Mouse (Mus musculus): ENCODE data around the gene Coro1a.
A peak's percentile ranks its signal among the peaks of the same experiment; 100 is the strongest.
"Not testable (repeated sequence)": the region's sequence is repeated elsewhere in the genome, so short reads cannot be mapped to it uniquely, and the experiment has no call there.

Gene Coro1a

DNA sequence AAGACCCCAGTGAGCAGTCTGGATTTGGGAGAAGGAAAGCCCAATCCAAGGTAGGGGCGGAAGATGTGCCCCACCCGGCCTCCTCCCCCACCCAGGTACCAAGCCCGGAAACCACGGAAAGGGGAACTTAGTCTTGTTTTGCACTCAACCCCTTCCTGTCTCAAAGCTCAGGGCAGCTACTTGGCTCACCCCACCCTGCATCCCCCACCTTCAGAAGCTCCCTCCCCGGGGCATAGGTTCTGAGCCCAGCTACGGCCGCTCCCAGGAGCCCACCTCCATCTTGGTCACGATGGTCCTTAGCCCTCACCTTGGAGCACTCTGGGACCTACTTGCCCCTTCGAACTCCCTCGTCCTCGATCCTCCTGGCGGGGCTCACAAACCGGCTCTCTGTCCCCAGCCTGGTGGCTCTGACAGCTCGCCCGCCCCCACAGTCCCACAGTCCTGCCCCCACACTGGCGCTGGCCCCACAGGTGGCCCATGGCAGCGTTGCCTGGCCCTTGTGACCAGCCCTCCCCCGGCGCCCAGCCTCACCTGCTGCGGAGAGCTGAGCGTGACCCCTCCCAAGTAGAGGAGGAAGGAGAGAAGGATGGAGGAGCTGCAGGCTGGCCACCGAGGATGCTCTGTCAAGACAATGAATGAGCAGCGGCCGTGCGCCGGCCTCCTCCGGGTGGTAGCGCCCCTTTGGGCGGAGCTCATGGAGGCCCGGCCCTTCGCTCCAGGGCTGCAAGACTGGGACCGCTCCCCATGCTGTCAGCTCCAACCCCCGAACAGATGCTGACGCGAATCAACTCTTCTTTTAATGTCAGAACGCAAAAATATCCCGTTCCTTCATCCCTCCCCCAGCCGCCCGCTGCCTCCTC is 3.2 kb downstream of the Coro1a start:
- DNase-seq = peak; percentile 58 to 70

GRCm38 (mm10) chr7:126703757-126704077 is 3.9 kb downstream of the Coro1a start:
- no peak for DNase-seq

GRCm38 (mm10) chr7:126702861-126703756 is 4.5 kb downstream of the Coro1a start:
- DNase-seq = no peak

GRCm38 (mm10) chr7:126702358-126702757 is 5.2 kb downstream of the Coro1a start:
- no peak for DNase-seq

GRCm38 (mm10) chr7:126701559-126702357 is 5.8 kb downstream of the Coro1a start:
- no peak for DNase-seq

- DNase-seq = peak; percentile 90 to 97
Observed at GRCm38 (mm10) chr7:126701070-126701469, 6.5 kb downstream of the Coro1a start.

- no peak for DNase-seq
Observed at GRCm38 (mm10) chr7:126700063-126701015, 7.2 kb downstream of the Coro1a start.

DNA sequence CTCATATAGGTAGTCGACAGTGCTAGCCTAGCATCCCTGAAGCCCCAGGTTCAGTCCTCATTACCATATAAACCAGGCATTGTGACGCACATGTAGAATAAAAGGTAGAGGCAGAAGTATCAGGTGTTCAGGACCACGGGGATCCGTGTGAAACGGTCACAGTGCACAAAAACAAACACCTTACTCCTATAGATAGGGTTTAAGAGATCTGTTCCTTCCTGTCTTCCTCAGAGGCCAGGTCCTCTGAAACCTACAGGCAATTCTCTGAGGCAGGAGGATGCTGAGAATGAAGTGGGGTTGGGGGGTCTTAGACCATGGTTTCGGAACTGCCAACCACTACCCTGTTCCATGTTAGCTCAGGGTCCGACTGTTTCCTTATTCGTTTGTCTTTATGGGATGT is 9.7 kb downstream of the Coro1a start:
- no peak for DNase-seq

DNA sequence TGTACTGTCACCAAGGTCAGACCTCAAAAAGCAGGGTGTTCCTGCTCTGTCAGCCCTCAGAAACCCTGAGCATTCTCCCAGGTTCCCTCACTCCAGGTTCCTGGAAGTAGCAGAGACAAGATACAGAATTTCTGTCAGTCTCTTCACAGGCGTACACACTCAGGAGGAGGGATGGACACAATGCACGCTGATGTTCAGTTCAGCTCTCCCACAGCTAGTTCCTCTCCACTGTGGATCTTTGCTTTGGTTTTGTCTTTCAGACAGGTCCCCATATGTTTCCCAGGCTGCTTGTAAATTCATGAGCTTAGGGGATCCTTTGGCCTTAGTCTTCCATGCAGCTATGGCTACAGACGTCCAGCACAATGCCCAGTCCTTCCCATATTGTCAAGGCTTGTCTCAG is 10.7 kb downstream of the Coro1a start:
- DNase-seq = no peak

DNA sequence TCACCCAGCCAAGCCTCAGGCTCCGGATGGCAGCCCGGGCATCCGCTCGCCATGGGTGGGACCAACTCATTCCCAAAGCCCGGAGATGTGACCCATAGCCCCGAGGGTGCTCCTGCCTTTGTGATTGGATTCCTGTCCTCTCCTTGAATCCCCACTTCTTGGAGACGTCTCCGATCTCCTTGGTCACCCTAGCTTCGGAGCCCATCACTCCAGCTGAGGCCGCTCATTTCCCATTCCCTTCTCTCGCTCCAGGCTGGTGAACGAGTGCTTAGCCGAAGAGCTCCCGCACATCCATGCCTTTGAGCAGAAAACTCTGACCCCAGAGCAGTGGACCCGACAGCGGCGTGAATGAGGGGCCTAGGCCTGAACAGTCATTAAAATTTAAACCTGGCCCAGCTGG is 11.3 kb downstream of the Coro1a start:
- DNase-seq = peak in 1 of 2 experiments; percentile 49

DNA sequence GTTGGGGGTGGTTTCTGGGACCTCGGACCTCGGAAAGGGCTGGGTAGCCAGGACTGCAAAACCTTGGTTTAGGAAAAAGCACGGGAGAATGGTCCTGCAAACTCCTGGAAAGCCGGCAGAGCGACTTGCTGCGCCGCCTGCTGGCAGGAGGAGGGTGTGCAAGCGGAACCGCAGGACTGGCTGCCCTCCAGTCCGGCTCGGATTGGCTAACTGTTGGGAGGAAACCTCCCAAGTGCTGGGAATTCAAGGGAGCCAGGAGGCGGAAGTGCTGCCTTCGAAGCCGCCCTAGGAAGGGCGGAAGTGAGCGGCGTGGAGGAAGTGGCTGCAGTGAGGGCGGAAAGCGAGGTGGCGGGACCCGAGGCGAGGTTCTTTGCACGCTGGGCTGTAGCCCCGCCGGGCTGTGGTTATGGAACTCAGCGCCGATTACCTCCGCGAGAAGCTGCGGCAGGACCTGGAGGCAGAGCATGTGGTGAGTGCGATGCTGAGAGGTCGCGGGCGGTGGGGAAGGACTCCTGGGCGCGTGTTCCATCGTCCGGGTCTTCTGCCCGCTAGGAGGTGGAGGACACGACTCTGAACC is 11.9 kb downstream of the Coro1a start, which contains the start of gene Slx1b:
Gene Slx1b, minus strand, starts transcription at position 154 of the 577 bp plus-strand sequence.
- DNase-seq = peak; percentile 93 to 98

DNA sequence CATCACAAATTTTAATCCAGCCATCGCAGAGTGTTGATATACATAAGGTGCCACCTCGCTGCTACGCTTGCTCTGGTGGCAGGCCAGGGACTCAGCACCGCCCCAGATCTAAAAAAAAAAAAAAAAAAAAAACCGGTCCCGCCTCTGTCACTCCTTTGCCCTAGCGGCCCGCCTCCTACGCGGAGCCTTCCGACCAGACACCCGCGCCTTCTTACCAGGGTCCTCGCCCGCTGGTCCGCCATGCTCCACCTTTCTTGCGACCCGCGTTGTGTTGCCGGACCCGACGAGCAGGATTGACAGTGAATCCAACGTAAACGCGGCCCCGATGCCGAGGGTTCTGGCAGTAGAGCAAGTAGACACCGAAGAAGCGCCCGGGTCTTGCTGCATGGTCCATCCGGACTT is 12.4 kb downstream of the Coro1a start, which contains the start of gene Bola2:
Gene Bola2, plus strand, starts transcription at position 192 of the 402 bp plus-strand sequence.
- DNase-seq = peak; percentile 75 to 91

DNA sequence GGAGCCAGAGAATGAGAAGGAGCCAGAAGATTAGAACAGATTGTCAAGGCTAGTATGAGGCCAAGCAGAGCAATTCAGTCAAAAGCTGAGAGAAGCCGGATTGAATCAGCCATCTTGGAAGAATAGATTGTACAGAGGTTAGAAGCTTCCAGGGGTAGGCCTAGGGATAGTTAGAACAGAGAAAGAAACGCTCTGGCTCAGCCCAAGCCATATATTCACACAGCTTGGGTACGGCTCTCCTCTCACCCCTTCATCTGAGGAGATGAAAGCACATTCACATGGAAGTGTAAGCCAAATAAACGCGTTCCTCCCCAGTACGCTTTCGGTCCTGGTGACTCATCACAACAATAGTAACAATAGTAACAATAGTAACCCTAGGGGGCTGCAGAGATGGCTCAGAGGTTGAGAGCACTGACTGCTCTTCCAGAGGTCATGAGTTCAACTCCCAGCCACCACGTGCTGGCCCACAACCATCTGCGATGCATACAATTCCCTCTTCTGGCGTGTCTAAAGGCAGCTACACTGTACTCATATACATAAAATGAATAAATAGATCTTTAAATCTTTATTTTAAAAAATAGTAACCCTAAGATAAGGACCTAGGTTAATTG is 13.0 kb downstream of the Coro1a start:
- no peak for DNase-seq

- no peak for DNase-seq
Observed at GRCm38 (mm10) chr7:126693781-126694180, 13.8 kb downstream of the Coro1a start.

- peak; percentile 87 to 95 for DNase-seq
Observed at GRCm38 (mm10) chr7:126693256-126693655, 14.3 kb downstream of the Coro1a start.

DNA sequence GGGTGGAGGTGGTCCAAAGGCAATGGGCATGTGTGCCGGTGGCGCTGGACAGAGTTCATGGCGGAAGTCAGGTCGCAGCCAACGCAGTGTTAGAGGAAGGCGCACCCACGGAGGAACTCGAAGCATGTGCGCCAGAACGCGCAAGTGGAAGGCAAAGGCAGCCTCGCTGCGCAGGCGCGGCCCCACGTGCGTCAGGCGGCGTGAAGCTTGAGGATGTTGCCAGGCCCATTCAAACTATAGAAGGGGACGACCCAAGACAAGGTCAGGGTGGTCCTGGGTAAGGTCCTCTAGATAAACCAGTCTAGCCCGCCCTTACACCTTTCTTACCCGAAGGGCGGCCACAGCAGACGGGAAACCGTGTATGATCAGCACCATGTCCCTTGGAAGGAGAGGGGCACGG is 15.2 kb downstream of the Coro1a start:
- peak in 1 of 2 experiments; percentile 52 for DNase-seq

DNA sequence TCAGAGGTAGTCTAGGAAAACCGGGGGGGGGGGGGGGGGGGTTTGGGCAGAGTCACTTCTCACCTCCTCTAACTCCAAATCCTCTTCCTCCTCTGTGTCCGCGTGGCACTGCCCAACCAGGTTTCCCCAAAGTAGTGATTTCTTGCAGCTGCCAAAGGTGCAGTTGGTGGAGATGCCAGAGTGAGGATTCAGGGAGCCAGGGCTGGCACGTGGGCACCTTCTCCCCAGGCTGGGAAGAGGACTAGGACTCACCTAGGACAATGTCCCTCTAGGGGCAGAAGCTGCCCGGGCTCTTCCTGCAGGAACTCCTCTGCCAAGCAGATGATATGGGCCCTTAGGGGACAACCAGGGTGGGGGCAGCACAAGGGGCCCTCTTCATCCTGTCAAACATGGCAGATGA is 15.9 kb downstream of the Coro1a start:
- DNase-seq = peak in 1 of 2 experiments; percentile 61

DNA sequence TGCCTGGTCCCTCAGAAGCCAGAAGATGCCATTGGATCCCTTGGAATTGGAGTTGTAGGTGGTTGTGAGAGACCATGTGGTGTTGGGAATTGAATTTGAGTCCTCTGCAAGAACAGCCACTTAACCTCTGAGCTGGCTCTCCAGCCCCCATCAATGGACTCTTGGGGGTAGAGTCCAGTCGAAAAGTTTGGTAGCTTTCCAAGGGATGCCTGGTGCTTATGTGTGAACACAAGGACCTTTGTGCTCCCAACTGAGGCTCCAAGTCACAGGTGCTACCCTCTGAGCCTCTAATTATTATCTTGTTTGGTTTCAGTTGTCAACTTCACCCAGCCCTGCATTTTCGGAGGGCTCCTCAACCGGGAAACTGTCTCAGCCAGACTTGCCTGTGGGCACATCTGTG is 16.9 kb downstream of the Coro1a start:
- peak; percentile 66 to 85 for DNase-seq

- no peak for DNase-seq
Observed at GRCm38 (mm10) chr7:126689021-126689420, 18.6 kb downstream of the Coro1a start.

DNA sequence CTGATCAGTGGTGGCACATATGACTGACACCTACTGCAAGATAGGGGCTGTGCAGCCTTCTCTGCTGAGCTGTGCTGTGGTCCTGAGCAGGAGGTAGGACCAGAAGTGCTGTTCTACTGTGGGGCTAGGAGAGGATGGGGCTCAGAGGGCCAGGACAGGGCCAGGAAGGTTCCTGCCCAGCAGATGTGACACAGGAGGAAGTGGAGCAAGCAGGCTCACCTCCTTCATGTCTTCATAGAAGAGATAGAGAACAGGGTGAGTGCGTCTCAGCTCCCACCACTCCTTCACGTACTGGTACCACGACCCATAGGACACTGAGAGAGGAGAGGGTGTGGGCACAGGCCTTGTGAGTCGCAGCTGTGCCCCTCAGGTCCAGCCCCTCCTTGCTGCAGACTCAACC is 19.4 kb downstream of the Coro1a start:
- not testable (repeated sequence) for DNase-seq

DNA sequence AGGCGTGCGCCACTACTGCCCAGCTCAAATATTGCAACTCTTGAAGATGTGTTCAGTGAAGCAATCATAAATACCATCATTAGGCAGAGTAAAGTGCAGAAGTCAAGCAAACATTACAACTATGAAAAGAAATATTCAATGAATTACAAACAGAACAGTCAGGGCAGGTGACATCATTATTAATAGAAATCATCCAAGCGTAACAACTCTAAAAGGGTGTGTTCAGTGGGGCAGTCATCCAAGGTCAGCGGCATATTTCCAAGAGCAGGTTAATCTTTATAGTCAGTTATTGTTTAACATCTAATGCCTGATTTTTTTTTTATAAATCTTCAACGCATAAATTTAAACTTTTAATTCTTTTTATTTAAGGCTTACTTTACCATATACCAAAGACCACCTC is 26.4 kb downstream of the Coro1a start:
- peak; percentile 71 to 73 for DNase-seq
